Mouse (Mus musculus): ENCODE measurements around the gene Olfr643. TPM values are rescaled to one million over a fixed set of nuclear protein-coding genes. Genes with fewer than 3 reads are reported as not detected.

The Olfr643 gene
- not detected for total RNA-seq (2022)

GRCm38 (mm10) chr7:104137305-104137704 is at the start of gene Olfr643:
Olfr643 (minus strand) TSS chr7:104137405.
- no peak for DNase-seq (ENCODE audit: low spot score in 2 of 2)

- no peak for DNase-seq (ENCODE audit: low spot score in 2 of 2)
Measured at GRCm38 (mm10) chr7:104183292-104183691, 46.1 kb upstream of the Olfr643 start, which contains the start of gene Olfr648. Olfr648 (minus strand) TSS chr7:104183392.

GRCm38 (mm10) chr7:104179074-104179473 is 41.9 kb upstream of the Olfr643 start:
- DNase-seq (ENCODE audit: low spot score in 2 of 2) = no peak

- DNase-seq (ENCODE audit: low spot score in 2 of 2) = no peak
Measured at GRCm38 (mm10) chr7:104178422-104179054, 41.3 kb upstream of the Olfr643 start.

- no peak for DNase-seq (ENCODE audit: low spot score in 2 of 2)
Measured at GRCm38 (mm10) chr7:104175085-104175484, 37.9 kb upstream of the Olfr643 start.

- DNase-seq (ENCODE audit: low spot score in 2 of 2) = no peak
Measured at GRCm38 (mm10) chr7:104169634-104170204, 32.5 kb upstream of the Olfr643 start.

- no peak for DNase-seq (ENCODE audit: low spot score in 2 of 2)
Measured at GRCm38 (mm10) chr7:104167105-104167504, 29.9 kb upstream of the Olfr643 start.

- DNase-seq (ENCODE audit: low spot score in 2 of 2) = no peak
Measured at GRCm38 (mm10) chr7:104150456-104150855, 13.3 kb upstream of the Olfr643 start, which contains the start of gene Ubqlnl. Ubqlnl (minus strand) TSS chr7:104150556.

- DNase-seq (ENCODE audit: low spot score in 2 of 2) = no peak
Measured at GRCm38 (mm10) chr7:104143179-104143578, 6.0 kb upstream of the Olfr643 start, which contains the start of gene Ubqln3. Ubqln3 (minus strand) TSS chr7:104143279.

GRCm38 (mm10) chr7:104129726-104130125 is 7.5 kb downstream of the Olfr643 start, which contains the start of gene Ubqln5:
Ubqln5 (minus strand) TSS chr7:104129826.
- no peak for DNase-seq (ENCODE audit: low spot score in 2 of 2)

GRCm38 (mm10) chr7:104104757-104104972 is 32.5 kb downstream of the Olfr643 start, which contains the start of gene Olfr646:
Olfr646 (plus strand) TSS chr7:104104873.
- no peak for DNase-seq (ENCODE audit: low spot score in 2 of 2)

- no peak for DNase-seq (ENCODE audit: low spot score in 2 of 2)
Measured at GRCm38 (mm10) chr7:104103913-104104756, 33.1 kb downstream of the Olfr643 start.

GRCm38 (mm10) chr7:104085365-104085764 is 51.8 kb downstream of the Olfr643 start, which contains the start of gene Olfr645:
Olfr645 (minus strand) TSS chr7:104085465.
- no peak for DNase-seq (ENCODE audit: low spot score in 2 of 2)

GRCm38 (mm10) chr7:104071769-104072168 is 65.4 kb downstream of the Olfr643 start, which contains the start of gene Olfr644:
Olfr644 (minus strand) TSS chr7:104071869.
- DNase-seq (ENCODE audit: low spot score in 2 of 2) = no peak

GRCm38 (mm10) chr7:104061345-104061744 is 75.9 kb downstream of the Olfr643 start, which contains the start of gene 4930516K23Rik:
4930516K23Rik (minus strand) TSS chr7:104061445.
- no peak for DNase-seq (ENCODE audit: low spot score in 2 of 2)

- DNase-seq (ENCODE audit: low spot score in 2 of 2) = no peak
Measured at GRCm38 (mm10) chr7:104059215-104059614, 78.0 kb downstream of the Olfr643 start.

- DNase-seq (ENCODE audit: low spot score in 2 of 2) = no peak
Measured at GRCm38 (mm10) chr7:104052566-104052965, 84.6 kb downstream of the Olfr643 start, which contains the start of gene Olfr642. Olfr642 (minus strand) TSS chr7:104052666.

GRCm38 (mm10) chr7:104050745-104051144 is 86.5 kb downstream of the Olfr643 start:
- no peak for DNase-seq (ENCODE audit: low spot score in 2 of 2)

GRCm38 (mm10) chr7:104035145-104035544 is 102.1 kb downstream of the Olfr643 start, which contains the start of gene Olfr641:
Olfr641 (plus strand) TSS chr7:104035445.
- no peak for DNase-seq (ENCODE audit: low spot score in 2 of 2)

- no peak for DNase-seq (ENCODE audit: low spot score in 2 of 2)
Measured at GRCm38 (mm10) chr7:104026978-104027377, 110.2 kb downstream of the Olfr643 start.

GRCm38 (mm10) chr7:104025473-104025872 is 111.7 kb downstream of the Olfr643 start, which contains the start of gene Olfr640:
Olfr640 (minus strand) TSS chr7:104025573.
- no peak for DNase-seq (ENCODE audit: low spot score in 2 of 2)

- DNase-seq (ENCODE audit: low spot score in 2 of 2) = no peak
Measured at GRCm38 (mm10) chr7:104021651-104022050, 115.6 kb downstream of the Olfr643 start.

Data from layer of hippocampus, adult 8-10 months (tissue).